Mouse (Mus musculus) spleen, embryonic (tissue): Measurements from ENCODE around the gene Rpap1.

Source experiments
- CTCF ChIA-PET: fragments of 350-600 bp; sonication (Branson Sonifier 250); formaldehyde crosslinking; loops from one replicate; lab custom pipeline; 2022; lab: Charles Lee

Gene Rpap1

DNA sequence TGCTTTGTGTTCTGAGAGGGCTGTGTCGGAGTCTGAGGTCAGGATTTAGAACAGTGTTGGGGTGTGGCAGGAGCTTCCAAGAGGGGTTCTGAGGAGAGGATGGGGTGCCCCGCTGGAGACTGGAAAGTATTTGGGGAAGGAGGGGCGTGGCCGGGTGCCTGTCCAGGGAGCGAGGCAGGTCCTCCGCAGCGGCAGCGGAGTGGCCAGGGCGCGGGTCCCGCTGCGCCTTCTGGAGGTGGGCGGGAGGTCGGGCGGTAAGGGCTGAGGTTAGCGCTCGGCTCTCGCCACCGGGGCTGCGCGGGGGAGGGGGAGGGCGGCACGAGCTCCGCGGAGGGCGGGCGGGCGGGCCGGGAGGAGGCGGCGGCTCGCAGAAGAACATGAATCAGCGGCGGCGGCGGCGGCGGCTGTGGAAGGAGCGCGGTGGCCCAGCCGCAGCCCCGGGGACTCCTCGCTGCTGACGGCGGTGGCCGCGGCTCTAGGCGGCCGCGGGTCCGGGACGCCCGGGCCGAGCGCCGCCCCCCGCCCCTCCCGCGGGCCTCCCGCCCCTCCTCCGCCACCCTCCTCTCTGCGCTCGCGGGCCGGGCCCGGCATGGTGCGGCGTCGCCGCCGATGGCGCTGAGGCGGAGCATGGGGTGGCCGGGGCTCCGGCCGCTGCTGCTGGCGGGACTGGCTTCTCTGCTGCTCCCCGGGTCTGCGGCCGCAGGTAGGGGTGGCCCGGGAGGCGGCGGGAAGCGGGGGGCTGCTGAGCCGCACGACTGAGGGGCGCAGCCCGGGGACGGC, 12.0 kb upstream of the Rpap1 start:
- CTCF ChIA-PET, result no interaction called here

DNA sequence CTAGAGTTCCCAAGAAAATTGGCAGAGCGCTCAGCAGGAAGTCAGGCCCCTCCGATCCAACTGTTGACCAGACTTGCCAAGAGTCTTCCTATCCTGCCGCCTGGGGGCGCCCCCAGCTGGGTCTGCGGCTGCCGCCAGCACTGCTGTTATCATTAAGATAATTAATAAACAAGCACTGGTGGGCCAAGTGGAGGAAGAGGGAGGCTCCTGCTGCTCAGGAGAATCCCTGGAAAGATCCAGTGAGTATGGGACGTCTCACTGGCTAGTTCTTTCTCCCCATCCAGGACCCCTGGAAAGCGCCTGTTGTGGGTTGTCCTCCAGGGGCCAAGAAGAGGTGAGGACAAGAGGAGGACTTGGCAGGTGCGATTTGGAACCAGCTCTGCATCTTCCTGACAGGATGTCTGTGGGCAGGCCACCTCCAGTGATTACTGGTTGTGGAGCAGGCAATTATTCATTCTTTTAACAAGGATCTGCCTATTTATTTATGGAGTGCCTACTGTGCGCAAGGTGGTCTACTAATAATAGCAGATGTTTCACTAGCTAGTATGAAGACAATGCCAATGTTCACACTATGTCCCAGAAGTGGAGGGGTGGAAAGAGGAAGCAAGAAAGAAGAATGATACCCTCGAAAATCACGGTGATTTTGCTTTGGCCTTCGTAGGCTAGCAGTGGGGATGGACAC, 11.1 kb upstream of the Rpap1 start:
- CTCF ChIA-PET, result no interaction called here

DNA sequence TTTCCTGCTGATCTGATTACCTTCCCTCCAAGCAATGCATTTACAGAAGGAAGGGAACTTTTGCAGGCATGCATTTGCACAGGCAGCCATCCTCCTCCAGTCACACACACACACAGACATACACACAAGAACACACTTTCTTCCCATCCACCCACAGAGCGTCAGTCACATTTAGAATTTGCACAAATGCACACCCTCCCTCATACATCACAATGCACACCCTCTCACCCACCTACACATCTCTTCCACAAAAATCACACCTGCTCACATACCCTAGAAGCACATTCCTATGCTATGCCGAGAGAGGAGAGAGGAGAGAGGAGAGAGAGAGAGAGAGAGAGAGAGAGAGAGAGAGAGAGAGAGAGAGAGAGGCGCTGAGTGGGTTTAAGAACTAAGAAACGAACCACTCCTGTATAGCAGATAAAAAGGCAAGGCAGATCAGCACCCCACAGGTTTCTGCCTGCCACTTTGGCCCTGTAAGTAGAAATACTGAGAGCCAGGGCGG, 10.0 kb upstream of the Rpap1 start, which contains the start of gene Tyro3:
Tyro3 (plus strand) TSS at position 455 of the 505 bp plus-strand sequence.
- CTCF ChIA-PET, result no interaction called here

DNA sequence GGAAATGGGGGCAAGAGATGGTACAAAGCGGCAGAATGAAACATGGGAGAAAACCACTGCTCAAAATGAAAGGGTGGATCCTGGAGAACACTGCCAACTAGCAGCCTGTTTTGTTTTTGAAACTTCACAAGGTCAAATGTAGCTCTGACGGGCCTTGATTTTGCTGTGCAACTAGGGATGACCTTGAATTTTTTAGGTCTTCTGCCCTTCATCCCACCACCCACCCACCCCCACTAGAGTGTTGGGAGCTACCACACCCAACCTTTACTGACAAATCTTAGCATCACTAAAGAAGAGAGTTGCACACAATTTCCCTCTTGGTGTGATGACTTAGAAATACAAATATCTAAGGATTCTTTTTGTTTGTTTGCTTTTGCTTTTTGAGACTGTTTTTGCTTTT, 2.7 kb upstream of the Rpap1 start:
- CTCF ChIA-PET, result interaction anchor here (0.6 kb wide), 1 partner anchor 29 kb away, joined by 3 read pairs; no protein-coding TSS in a partner anchor

DNA sequence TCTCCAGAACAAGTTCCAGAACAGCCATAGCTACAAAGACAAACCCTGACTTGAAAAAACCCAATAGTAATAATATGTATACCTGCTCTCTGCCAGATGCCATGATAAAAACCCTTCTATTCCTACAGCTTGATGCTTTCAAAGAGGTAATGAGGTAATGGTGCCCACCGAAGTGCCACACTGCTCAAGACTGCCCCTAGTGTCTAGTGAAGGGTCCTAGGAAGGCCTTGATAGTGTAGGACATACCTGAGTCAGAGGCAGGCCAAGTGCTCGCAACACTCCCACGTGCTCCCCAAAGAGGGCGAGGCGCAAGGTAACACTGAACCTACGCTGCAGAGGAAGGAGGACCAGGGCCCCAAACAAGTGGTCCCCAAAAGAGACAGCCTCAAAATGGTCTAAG, 20.1 kb downstream of the Rpap1 start:
- CTCF ChIA-PET, result no interaction called here

DNA sequence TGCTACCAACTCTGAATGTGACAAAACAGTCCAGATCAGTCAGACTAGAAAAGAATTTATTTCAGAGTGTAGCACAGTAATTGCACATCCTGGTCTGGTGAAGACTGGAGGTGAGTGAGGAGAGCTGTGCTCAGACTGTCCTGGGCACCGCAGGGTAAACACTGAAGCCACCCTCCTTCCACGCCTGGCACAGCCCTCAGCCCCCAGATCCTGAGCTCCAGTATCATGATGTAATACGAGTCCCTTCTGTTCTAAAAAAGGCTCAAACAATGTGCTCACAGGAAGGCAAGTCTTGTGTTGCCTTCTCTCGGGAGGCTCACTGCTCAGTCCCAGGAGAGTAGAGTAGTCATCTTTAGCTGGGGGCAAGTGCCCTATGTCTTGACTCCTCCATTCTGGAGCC, 23.4 kb downstream of the Rpap1 start:
- CTCF ChIA-PET, result no interaction called here

DNA sequence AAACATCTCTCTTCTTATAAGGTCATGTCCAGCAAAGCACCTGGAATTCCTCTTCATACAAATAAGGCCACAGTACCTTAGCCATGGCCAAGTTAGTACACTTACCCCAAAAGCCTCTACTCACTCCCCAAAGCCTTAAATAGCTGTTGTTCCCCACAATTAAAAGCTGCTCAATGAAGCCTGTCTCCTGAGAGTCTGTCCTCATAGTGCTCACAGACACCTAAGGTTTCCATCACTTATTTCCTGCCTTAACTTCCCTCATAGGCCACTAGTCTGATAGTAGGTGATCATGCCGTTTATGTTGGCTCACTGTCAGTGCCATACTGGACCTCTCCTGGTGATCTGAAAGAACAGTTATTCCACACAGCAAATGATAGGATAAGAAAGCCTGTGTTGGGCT, 25.1 kb downstream of the Rpap1 start:
- CTCF ChIA-PET, result no interaction called here

DNA sequence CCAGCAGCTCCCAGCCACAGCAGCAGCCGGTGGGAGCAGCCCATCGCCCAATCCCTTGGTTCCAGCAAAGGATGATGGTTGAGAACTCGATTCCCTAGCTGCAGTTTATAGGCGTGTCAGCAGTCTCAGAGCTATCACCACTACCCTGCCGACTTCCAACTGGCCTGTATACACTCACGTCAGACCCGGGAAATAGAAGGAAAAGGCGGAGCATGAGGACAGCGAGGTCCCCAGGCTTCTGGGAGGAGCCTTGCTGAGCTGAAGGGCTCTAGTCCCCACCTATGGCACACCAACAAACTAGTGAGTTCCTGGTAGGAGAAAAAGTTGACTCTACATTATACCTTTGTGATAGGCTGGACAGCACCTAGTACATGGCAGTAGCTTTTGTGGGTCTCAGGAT, 27.1 kb downstream of the Rpap1 start, which contains the start of gene Ltk:
Ltk (minus strand) TSS at position 181 of the 400 bp plus-strand sequence.
- CTCF ChIA-PET, result no interaction called here

DNA sequence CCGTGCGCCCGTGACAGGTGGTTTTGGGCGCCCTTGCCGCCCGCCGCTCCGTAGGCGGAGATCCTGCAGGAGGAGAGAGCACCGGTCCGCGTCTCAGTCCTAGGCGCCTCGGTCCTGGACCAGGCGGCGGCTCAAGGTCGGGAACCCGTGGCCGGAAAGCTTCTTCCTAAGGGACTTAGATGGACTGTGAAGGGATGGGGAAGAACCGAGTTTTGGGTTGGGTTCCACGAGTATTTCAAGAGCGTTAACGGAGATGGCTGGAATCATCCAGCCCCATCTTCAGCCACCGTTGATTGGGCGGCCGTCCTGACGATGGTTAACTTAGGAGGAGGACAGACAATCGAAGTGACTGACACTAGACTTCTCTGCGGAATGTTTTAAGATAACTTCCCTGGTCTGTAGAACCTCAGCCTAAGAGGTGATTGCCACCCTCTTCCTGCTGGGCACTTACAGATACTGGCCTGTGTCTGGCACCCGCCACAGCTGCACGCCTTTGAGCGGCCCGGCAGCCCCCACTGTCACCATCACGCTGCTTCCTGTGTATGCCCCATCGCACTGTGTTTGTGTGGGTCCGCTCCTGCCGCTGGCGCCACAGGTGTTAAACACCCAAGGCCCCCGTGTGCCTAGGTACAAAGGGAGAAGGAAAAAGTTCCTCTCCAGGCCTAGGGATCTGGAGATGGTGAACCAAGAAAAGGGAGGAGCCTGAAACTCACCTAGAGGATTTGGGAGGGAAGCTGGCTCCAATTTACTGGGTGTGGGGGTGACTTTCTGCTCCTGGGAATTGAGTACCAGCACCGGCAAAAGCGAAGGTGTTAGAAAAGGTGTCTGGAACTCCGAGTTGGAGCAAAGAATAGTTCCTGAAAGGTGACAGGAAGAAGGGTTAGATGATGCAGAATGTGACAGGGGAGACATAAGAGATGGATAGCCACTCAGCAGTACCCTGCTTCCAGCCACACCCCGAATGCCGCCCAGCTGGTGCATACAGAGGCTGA, 28.2 kb downstream of the Rpap1 start:
- CTCF ChIA-PET, result no interaction called here

DNA sequence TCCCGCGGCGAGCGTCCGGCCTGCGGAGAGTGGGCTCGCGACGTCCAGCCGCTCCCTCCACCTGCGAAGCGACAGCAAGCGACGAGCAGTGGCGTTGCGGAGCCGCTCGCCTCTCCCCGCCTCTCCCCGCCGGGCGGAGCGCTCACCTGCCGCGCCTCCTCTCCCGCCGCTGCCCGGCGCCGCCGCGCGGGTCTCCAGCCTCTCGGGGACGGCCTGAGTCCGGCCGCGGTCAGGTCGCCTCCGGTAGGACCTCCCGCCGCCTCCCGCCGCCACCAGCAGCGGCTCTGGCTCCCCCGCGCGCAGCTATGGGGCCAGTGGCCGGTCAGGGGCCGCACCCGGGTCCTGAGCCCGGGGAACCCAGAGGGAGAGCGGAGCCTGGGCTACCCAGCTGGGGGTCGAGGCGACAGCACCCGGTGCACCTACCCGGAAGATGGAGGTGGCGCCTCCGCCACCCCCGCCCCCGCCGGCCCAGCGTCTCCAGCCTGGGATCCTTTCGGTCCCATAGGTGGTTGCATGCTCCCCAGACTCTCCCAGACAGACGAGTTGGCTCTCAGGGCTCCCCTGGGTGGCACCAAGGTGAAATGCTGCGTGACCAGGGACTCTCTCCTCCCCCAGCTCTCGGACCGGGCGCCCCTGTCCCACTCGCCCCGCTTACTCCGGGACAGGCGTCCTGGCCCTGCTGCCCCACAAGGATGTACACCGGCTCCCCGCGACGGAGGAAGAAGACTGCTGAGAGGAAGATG, 29.1 kb downstream of the Rpap1 start:
- CTCF ChIA-PET, result no interaction called here

DNA sequence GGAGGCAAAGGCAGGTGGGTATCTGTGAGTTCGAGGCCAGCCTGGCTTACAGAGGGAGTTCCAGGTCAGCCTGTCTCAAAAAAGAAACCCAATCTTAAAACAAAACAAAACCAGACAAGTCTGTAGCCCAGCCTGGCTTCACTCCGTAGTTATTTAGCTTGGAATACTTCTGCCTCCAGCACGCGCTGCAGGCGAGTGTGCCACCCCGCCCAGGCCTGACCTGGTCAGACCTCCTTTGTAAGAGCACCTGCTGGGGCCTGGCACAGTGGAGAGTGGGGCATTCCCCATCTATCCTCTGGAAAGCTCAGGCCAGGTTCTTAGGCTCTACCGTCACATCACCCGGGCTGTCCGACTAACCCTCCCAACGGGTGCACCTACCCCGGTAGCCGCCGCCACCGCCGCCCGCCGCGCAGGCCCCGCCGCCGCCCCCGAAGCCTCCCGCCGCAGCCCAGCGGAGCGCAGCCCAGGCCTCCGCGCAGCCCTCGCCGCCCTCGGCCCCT, 29.7 kb downstream of the Rpap1 start:
- CTCF ChIA-PET, result no interaction called here

DNA sequence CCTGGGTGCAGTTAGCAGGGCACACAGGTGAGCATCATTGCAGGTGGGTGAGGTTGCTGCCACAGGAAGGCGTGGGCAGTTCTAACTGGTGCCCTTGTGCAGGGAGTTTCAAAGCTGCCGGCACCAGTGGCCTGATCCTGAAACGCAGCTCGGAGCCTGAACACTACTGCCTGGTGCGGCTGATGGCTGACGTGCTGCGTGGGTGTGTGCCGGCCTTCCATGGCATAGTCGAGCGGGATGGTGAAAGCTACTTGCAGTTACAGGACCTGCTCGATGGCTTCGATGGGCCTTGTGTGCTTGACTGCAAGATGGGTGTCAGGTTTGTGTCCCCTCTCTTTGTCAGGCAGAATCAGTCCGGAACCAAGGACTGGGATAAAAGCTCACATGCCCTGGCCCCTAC, 38.1 kb downstream of the Rpap1 start:
- CTCF ChIA-PET, result no interaction called here

DNA sequence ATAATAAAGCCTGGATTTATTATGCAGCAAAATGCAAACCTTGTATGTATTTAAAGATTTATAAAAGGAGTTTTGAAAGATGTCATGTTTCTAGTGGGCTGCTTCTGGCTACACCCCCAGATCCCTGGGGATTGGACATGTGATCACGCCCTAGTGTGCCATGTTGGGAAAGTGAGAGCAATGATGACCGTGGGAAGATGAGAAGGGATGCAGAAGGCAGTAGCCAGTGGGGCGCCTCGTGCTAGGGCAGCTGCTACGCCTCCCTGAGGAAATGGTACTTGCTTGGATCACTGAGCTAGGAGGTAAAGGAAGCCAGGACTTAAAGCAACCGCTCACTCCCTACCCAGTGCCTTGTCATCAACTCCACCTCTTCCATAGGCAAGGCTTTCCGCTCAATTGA, 39.8 kb downstream of the Rpap1 start:
- CTCF ChIA-PET, result no interaction called here

DNA sequence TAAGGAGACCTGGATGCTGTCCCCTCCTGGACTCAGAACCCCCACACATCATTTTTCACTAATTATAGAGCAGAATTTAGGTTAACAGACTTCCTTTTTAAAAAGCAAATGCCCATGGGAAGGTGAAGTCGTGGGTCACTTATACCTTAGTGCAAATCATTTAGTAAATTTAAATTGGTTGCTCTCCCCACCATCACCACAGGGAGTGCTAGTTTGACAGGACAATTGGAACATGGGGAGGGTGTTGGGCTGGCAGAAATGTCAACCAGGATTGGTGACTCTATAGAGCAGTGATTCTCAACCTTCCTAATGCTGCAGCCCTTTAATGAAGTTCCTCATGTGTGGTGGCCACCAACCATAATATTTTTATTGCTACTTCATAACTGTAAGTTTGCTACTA, 42.1 kb downstream of the Rpap1 start:
- CTCF ChIA-PET, result no interaction called here

DNA sequence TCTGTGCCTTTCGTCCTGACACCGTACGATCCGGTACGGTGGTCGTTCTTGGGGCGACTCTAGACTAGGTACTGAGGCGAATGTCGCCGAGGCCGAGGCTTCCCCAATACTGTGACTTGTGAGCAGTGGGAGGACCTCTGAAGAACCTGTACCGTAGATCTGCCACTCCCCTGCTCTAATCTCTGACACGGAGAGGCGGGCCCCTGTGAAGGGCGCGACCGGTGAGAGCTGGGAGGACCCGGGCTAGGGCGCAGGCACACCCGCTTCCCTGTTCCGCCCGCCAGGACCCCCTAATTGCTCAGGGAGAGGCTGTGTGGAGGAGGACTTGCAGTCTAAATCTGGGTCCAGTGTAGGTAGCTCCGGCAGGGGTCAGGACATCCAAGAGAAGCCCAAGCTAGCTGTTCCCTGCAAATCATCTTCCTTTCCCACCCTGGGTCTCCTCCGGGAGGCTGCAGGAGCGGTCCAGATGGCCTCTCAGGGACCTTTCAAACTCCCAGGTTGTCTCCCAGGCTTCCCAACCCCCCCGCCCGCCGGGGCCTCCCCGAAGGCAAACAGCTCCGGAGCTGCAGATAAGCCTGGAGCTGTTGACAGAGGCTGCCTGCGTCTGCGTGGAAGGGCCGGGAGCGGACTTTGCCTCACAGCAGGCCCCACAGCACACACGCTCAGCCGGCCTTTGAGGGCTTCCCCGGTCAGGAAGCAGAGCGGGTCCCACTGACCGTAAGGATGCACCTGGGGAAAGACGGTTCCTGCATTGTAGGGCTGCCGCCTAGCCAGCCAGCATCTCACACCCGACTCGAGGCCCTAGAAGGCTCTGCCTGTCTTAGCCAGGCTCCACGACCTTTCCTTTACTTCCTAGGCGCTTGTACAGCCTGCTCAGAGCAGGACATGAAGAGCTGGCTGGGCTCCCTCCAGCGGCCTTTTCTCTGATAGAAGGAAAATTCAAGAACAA, 42.9 kb downstream of the Rpap1 start:
- CTCF ChIA-PET, result interaction anchor here (0.6 kb wide), 1 partner anchor 228 kb away, joined by 5 read pairs; no protein-coding TSS in a partner anchor

DNA sequence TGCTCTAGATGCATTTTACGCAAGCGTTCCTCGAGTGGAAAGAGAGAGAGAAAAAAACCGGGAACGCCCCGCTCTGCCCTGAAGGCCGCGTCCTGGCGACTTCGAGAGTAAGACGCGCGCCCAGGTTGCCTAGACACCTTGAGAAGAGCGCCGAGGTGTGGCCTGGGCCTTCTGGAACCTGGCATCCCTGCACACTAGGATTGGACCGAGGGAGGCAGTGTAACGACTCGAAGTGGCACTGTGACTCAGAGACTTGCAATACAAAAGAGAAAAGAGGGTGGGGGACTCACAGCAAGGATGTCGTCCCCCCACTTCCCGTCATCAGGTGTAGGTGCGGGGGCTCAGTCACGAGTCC, 43.6 kb downstream of the Rpap1 start:
- CTCF ChIA-PET, result interaction anchor here (0.6 kb wide), 1 partner anchor 332 kb away, joined by 3 read pairs; no protein-coding TSS in a partner anchor

DNA sequence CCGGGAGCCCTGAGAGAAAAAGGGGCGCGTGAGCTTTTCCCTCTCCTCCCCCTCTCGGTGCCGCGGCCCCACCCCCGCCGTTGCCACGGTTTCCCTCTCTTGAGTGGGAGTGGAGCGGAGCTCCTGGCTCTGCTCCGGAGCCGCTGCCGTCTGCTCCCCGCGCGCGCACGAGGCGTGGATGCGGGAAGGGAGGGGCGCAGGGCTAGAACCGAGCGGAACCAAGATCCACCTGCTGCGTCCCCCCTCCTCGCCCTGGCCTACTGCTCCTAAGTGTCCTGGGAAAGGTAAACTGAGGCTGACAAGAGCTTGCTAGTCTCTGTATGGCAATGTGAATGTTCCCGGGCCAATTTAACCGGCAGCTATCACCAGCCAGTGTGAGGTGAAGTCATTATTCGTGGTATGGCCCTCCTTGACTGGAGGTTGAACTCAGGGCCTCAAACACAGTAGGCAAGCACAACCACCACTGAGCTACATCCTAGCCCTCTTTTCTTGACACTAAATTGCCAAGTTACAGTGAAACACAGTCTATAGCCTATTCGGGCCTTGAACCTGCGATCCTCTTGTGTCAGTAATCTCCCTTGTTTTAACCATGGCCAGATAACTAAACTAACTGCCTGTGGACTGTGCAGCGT, 44.0 kb downstream of the Rpap1 start:
- CTCF ChIA-PET, result interaction anchor here (0.6 kb wide), 1 partner anchor 333 kb away, joined by 3 read pairs; no protein-coding TSS in a partner anchor

DNA sequence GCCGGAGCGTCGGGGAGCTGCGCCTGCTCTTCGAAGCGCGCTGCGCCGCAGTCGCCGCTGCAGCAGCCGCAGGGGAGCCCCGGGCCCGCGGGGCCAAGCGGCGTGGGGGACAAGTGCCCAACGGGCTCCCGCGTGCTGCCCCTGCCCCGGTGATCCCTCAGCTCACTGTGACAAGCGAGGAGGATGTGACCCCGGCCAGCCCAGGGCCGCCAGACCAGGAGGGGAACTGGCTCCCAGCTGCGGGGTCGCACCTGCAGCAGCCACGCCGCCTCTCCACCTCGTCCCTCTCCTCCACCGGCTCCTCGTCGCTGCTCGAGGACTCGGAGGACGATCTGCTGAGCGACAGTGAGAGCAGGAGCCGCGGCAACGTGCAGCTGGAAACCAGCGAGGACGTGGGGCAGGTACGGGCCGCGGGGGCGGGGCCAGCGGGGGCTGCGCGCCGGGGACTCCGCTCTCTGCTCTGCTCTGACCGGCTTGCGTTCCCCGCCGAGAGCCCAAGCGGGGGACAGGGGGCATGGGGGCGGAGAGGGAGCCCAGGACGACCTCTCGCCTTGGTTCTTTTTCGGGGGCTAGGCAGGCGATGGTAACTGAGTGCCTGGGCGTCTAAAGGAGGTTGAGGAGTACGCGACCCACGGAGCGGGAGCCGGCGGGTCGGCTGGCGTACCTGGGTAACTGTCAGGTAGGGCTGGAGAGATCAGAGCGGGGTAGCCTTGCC, 44.7 kb downstream of the Rpap1 start:
- CTCF ChIA-PET, result no interaction called here
